Mouse (Mus musculus): ENCODE results near the gene Dtx2.

- TF ChIP-seq EP300 (IDR thresholded peaks at IDR 0.05; ENCODE audit: low read length), result no peak
- TF ChIP-seq E2F4 (IDR thresholded peaks at IDR 0.05; ENCODE audit: insufficient replicate concordance, low read depth, low read length), result no peak
- TF ChIP-seq TCF12 (IDR thresholded peaks at IDR 0.05; ENCODE audit: low read depth, low read length), result no peak
- TF ChIP-seq POLR2A (IDR thresholded peaks at IDR 0.05; ENCODE audit: low read depth, low read length), result no peak
- no peak for TF ChIP-seq BHLHE40 (IDR thresholded peaks at IDR 0.05; ENCODE audit: low read depth, low read length)
- TF ChIP-seq CTCF (conservative IDR thresholded peaks at IDR 0.05 in 1 of 2, IDR thresholded peaks at IDR 0.05 in 1 of 2; ENCODE audit: low read depth in 2 of 2, low read length in 2 of 2), result peak; percentile 29 to 83; a peak in 2 of 4 replicates
- TF ChIP-seq ELF1 (IDR thresholded peaks at IDR 0.05; ENCODE audit: low read depth, low read length), result 0 out of 2 replicates have a peak, but pooled peaks have one; percentile 24
- no peak for TF ChIP-seq MAX (IDR thresholded peaks at IDR 0.05; ENCODE audit: low read length)
- TF ChIP-seq MEF2A (IDR thresholded peaks at IDR 0.05; ENCODE audit: borderline replicate concordance, low read depth, low read length), result no peak
- TF ChIP-seq IRF4 (IDR thresholded peaks at IDR 0.05; ENCODE audit: low read depth, low read length), result no peak
- no peak for TF ChIP-seq MAFK (IDR thresholded peaks at IDR 0.05; ENCODE audit: insufficient replicate concordance, low read length)
- no peak for TF ChIP-seq KAT2A (IDR thresholded peaks at IDR 0.05; ENCODE audit: insufficient replicate concordance, low read length)
- no peak for TF ChIP-seq POLR2AphosphoS2 (IDR thresholded peaks at IDR 0.05; ENCODE audit: low read depth, low read length)
These were observed 7.4 kb upstream of the Dtx2 start for GRCm38 (mm10) chr5:135987248-135987647.

Data from CH12.LX (cell line).